Mouse (Mus musculus) bone marrow macrophage, adult 2 months (primary cell): ENCODE data around the gene Fam117b.

ENCODE experiments used
- CTCF ChIP-seq: IDR thresholded peaks from 2 replicates; pipeline ENCODE4 v1.5.1; 2012; ENCODE audit warnings: low read depth, mild to moderate bottlenecking, low read length, moderate library complexity
- POLR2A ChIP-seq: IDR thresholded peaks from 2 replicates; pipeline ENCODE4 v1.6.1; 2012; ENCODE audit warnings: mild to moderate bottlenecking, low read depth, low read length, borderline replicate concordance

DNA sequence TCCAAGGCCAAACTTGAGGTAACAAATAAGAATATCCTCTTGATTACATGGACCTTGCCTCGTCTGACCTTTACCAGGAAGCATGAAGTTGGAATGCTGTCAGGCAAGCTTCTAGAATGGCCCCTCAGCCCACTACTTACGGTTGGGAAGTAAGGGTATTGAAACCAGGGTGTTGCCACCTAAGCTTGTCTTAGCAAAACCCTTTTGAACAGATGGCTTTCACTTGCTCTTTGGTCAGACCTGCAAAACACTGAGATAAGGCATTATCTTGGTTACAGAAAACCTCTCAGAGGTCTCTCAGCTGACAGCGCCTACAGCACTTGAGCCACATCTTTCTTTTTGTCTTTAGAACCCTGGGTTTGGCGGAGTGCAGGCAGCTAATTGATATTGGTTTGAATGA, 18.8 kb upstream of the Fam117b start:
- no peak for TF ChIP-seq POLR2A
- TF ChIP-seq CTCF = no peak
